Mouse (Mus musculus): Measurements from ENCODE around the gene Ggact. TPM values are rescaled to one million over a fixed set of nuclear protein-coding genes. Genes with fewer than 3 reads are reported as not detected.

Gene Ggact
- total RNA-seq, 2 experiments from 2014 or later = 11.4 to 11.5 TPM

DNA sequence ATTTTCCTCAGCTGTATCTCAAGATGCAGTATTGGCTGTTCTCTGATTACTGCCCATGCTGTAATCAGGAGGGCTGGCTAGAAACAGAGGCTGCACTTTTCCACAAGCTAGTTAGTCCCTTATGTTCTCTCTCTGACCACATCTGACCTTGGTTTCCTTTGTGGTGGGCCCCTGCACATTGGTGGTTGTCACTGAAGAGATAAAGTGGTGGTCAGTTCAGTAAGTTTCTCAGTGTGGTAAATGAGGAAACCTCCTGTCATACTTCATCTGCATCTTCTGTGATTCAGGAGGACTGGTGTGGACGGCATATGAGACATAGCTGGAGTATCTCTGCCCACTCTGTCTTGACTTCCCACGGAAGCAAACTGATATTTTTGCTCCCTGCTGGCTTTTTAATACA is 125.4 kb downstream of the Ggact start:
- DNase-seq = no peak
- intact Hi-C loops (cut with DNase I) = no loop called here

DNA sequence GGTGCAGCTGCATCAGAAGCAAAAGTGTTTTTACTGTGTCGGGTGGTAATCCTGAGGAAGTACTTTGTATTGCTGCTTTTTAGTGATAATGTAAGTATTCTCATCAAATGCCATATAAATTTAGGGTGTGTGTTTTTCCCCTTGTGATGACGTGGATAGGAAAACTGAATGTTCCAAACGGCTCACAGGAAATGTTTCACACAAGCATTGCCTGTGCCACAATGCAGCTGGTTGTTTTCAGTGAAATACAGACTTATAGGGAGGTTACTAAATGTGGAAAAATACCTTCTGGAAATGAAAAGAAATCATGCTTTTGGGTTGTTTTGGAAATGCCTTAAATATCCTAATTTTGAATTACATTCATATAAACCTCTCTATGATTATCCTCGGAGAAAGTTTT is 128.9 kb downstream of the Ggact start:
- no peak for DNase-seq
- intact Hi-C loops (cut with DNase I) = no loop called here

DNA sequence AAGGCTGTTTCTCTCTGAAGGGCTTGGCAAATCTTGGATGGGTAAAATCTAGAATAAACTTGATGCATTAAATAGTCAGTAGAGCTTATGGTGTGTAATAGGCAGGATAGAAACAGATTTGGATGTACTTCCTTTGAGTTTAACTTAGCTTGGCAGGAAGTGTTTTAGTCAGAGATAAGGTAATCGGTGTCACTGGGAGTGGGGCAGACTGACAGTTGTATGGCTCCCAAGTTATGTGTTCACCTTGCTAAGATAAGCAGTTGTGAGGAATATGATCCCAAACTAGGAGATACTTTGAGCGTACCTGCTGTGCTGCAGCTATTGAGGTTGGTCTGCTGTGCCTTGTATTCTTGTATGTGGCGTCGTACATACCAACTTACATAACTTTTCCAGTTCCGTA is 147.1 kb downstream of the Ggact start:
- intact Hi-C loops (cut with DNase I) = no loop called here
- DNase-seq = no peak

Other genes starting within 250 kb of the Ggact start
- gene Tmtc4, start 70.3 kb upstream of the Ggact start, total RNA-seq (2021) = 10 to 100 TPM; 75.4 to 82.8 TPM

Measured in left cerebral cortex, postnatal 4 days (tissue).